Mouse (Mus musculus) cortical plate, adult 2 months (tissue): ENCODE measurements around the gene Pcbp4. TPM values are rescaled to one million over a fixed set of nuclear protein-coding genes. Genes with fewer than 3 reads are reported as not detected.

ENCODE experiments used
- H3K27ac ChIP-seq: fragments of 200-500 bp; 2 replicates; pipeline ENCODE4 v1.5.1; 2012; ENCODE audit warnings: low read length, control low read depth, inconsistent platforms; ENCODE audit not compliant: insufficient read depth
- H3K4me1 ChIP-seq: fragments of 200-500 bp; 2 replicates; pipeline ENCODE4 v1.6.1; 2011; ENCODE audit warnings: low read length; ENCODE audit not compliant: control insufficient read depth, insufficient read depth
- H3K4me3 ChIP-seq: fragments of 200-500 bp; 2 replicates; pipeline ENCODE4 v1.5.1; 2011; ENCODE audit warnings: mild to moderate bottlenecking, low read length, control low read depth; ENCODE audit not compliant: insufficient read depth
- CTCF ChIP-seq: fragments of 200-500 bp; IDR thresholded peaks from 2 replicates; pipeline ENCODE4 v1.5.1; 2011; ENCODE audit warnings: mild to moderate bottlenecking, control low read depth, low read length; ENCODE audit not compliant: insufficient read depth; ENCODE audit errors: extremely low read depth
- POLR2A ChIP-seq: fragments of 200-500 bp; IDR thresholded peaks from 2 replicates; pipeline ENCODE4 v1.6.1; 2011; ENCODE audit warnings: mild to moderate bottlenecking, low read length, control low read depth; ENCODE audit not compliant: insufficient read depth; ENCODE audit errors: extremely low read depth
- polyA plus RNA-seq: library from polyadenylated mRNA; depleted of rRNA; stranded (reverse); fragments of >200 nt; gene quantifications from 2 replicates; pipeline ENCODE4 v1.2.3, GENCODE M21; 2012; rRNA removed

Gene Pcbp4
- polyA plus RNA-seq = 304 and 306 TPM in 2 replicates

DNA sequence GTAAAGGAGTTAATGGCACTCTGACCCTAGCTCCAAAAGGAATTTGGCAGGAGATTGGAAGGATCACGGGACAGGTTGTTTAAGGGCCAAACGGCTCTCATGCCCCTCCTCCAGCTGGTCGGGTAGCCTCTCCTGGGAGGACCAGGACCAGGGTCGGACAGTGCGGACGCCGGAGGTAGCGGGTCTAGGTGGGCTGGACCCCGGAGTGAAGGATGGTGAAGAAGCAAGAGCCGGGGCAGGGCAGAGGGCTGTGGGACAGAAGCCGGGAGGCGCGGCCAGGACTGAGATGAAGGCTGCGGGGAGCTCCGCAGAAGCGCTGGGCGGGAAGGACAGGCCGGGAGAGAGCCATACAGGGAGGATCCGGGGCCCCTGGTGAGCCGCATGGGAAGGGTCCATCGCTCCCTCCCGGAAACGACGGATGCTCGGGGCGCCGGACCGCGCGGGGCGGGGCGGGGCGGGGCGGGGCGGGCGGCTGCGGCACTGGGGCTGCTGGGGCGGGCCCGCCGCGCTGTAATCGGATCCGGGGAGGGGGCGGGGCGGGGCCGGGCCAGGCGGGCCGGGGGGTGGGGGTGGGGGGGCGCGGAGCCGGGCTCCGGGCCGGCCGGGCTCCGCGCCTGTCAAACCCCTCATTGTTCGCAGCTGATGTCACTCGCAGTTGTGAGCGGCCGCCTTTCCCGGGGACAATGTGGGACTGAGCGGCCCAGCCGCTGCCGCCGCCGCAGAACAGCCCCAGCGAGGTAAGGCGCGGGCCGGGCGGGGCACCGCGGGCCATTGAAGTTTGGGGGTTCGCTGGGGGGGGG lies at the start of gene Pcbp4:
Gene Pcbp4 (plus strand): TSS at position 21 of the 800 bp plus-strand sequence.
- TF ChIP-seq CTCF (no peak), POLR2A (0 out of 2 replicates have a peak, but pooled peaks have one; percentile 16)
- H3K4me3 ChIP-seq = peak within 1 kb of the TSS; percentile 55
- no peaks in the 10 kb centered on the region for H3K4me1 ChIP-seq
- peak within 1 kb of the TSS; percentile 92 for H3K27ac ChIP-seq

DNA sequence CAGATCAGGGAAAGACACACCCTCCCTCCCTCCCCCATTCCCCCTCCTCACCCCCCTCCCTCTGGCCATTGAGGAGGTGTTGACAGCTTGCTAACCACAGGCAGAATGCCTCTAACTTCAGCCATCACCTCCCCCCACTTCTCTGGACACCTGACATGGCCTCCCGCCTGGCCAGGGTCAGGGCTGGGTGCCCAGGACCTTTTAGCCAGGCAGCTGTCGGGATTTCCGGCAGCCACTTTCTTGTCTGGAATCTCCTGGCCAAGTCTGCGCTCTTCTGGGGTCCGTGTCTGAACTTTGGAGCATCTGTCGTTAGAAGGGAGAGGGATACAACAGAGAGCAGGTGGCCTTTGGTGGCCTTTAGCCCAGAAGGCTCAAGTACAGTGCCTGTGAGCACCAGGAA lies 47.8 kb upstream of the Pcbp4 start:
- H3K27ac ChIP-seq = no peak overlapping the region
- TF ChIP-seq POLR2A (no peak), CTCF (no peak)
- H3K4me3 ChIP-seq = no peak overlapping the region
- peaks cover 14% of the 10 kb centered on the region for H3K4me1 ChIP-seq

DNA sequence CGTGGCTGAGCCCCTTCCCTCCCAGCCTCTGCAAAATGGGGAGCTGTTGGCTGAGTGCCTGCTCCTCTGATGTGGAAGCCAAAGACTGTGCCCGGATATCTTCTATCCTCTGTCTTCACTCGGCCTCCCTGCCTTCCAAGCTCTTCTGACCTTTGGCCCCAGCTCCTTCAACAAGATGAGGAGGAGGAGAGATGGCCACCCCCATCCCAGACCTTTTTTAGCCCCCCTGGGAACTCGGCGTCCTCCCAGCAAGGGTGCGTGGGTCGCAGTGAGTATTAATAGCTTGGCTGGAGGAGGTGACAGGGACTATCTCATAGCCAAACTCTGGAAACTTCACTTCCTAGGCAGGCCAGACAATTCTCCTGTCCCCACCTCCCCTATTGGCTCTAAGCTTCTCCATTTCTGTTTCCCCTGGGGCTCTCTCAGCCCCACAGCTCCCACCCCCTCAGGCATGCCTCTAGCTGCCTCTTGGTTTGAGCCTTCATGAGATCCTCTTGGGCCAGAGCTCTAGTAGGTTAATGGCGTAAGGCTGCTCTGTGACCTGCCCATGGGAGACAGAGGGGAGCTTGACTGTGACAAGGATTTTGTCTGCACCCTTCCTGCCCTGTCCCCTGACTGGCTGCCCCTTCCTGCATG lies 46.5 kb upstream of the Pcbp4 start:
- H3K4me1 ChIP-seq = peaks cover 18% of the 10 kb centered on the region
- TF ChIP-seq POLR2A (no peak), CTCF (no peak)
- no peak overlapping the region for H3K4me3 ChIP-seq
- H3K27ac ChIP-seq = 0 out of 2 replicates have a peak overlapping the region, but pooled peaks have one; percentile 34

- Histone ChIP-seq H3K4me1 (peaks cover 8% of the 10 kb centered on the region), H3K4me3 (no peak overlapping the region), H3K27ac (no peak overlapping the region)
- no peak for TF ChIP-seq CTCF
- no peak for TF ChIP-seq POLR2A
Observed at GRCm38 (mm10) chr9:106409096-106409495, 44.0 kb upstream of the Pcbp4 start.

- H3K4me1 ChIP-seq = peaks cover 8% of the 10 kb centered on the region
- H3K27ac ChIP-seq = no peak overlapping the region
- H3K4me3 ChIP-seq = no peak overlapping the region
- TF ChIP-seq POLR2A = no peak
- no peak for TF ChIP-seq CTCF
Observed at GRCm38 (mm10) chr9:106410086-106410650, 42.9 kb upstream of the Pcbp4 start.

DNA sequence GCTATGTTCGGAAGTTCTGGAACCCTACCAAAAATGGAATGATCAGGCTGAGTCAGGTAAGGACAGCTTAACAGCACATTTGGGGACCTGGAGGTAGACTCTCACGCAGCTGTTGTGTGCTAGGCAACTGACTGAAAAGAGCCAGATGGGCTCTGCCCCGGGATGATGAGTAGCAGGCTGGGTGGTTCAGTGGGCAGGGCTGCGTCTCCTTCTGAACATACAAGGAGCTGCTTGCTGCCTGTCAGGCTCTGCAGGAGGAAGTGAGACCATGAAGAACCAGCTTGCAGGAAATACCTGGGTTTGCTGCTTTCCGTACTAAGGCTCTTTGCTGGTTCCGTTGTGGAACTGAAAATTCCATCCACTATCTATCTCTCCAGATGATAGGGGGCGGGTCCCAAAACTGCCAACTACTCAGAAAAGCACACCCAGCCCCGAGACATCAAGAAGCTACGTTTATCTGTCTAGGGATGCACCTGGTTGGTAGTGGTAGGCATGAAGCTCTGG lies 41.9 kb upstream of the Pcbp4 start:
- Histone ChIP-seq H3K4me3 (no peak overlapping the region), H3K27ac (no peak overlapping the region), H3K4me1 (peaks cover 8% of the 10 kb centered on the region)
- TF ChIP-seq POLR2A (no peak), CTCF (no peak)

- no peak overlapping the region for H3K27ac ChIP-seq
- TF ChIP-seq CTCF (no peak), POLR2A (no peak)
- H3K4me3 ChIP-seq = no peak overlapping the region
- H3K4me1 ChIP-seq = peaks cover 8% of the 10 kb centered on the region
Observed at GRCm38 (mm10) chr9:106411729-106412128, 41.4 kb upstream of the Pcbp4 start.

DNA sequence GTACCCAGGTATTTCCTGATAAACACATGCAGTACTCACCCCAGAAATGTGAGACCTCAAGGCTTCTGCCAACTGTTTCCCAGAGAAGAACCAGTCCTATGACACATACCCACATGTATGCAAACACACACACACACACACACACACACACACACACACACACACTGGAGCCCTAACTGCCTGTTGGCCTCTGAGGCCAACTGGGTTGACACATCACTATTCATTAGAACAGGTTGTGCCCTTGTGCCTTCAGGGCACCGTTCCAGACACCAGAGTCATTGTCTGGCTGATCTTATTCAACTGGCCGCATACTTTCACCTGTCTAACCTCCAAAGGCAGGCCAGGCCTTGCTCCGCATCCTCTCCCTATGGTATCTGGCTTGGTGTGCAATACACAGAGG lies 40.9 kb upstream of the Pcbp4 start:
- TF ChIP-seq POLR2A = no peak
- no peak for TF ChIP-seq CTCF
- peaks cover 5% of the 10 kb centered on the region for H3K4me1 ChIP-seq

DNA sequence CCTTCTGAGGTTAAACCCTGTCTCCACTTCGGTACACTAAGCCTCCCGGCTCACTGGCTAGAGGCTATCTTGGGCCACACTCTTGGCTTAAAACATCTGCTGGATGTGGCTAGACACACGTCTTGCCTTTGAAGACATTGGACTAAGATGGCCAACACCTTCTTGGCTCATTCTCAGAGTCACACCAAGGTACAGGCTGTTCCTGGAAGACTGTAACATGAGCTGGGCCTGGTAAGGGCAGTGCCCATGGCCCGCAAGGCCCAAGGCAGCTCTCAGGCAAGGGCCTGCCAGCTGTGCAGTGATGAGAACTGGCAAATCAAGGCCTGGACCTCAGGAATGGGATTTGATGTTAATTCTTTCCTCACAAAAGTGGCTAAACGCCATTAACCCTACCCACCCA lies 39.5 kb upstream of the Pcbp4 start:
- no peak for TF ChIP-seq CTCF
- no peak for TF ChIP-seq POLR2A
- Histone ChIP-seq H3K27ac (no peak overlapping the region), H3K4me1 (peaks cover 8% of the 10 kb centered on the region), H3K4me3 (no peak overlapping the region)

More for the DNA sequence above, 40.9 kb upstream of the Pcbp4 start:
- no peak overlapping the region for H3K27ac ChIP-seq
- no peak overlapping the region for H3K4me3 ChIP-seq

GRCm38 (mm10) chr9:106416826-106417225 lies 36.3 kb upstream of the Pcbp4 start:
- no peak overlapping the region for H3K4me3 ChIP-seq
- peak overlapping the region; percentile 47 for H3K27ac ChIP-seq
- peaks cover 9% of the 10 kb centered on the region for H3K4me1 ChIP-seq
- no peak for TF ChIP-seq POLR2A
- no peak for TF ChIP-seq CTCF
